In the genomic region with DNA sequence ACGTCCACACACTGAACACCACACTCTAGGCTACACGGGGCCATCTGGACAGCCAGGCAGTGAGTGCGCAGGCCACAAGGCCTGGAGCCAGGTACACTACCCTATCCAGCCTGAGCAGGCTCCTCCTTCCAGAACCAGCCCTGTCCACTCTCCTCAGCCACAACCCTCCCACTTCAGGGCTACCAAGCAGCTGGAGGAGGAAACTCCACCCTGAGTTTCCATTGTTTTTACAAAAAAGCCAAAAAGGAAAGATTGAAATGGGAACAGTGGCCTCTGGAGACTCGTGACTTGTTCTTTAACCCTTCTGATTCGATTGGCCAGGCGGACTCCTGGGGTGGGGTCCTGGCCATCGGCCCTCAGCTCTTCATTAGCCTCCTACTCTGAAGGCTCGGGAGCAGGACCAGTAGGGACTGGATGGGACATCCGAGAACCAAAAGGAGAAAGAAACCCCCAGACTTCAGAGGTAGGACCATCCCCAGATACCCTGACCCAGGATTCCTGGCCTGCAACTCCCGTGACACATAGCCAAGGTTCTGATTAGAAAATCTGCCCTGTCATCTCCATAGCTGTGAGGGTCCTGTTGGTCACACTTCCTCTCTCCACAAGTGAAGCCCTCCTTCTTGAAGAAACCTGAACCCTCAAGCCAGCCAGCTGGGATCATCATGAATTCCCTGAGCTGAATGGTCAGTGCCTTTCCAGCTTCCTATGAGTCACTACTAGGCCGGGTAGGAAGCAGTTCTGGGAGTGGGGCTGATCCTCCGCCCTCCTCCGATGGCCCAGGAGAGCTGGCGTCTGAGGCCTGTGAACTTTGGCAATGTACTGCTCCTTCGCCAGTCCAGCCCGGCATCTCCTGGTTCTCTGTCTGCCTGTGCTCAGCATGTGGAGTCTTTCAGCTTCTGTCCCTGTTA, we compare ENCODE assay signal across 8 mouse cellular contexts.
DNase-seq lines count a peak whose midpoint lies in the region; ATAC-seq lines count a peak whose summit lies in the region.
"Had no signal": no experiment of that assay in that cellular context is flagged by ENCODE, and none has a peak within 500 bp of the region (broad histone marks: within the 10 kb centered on the region; RNA-seq: fewer than 3 reads in every experiment).

No protein-coding gene starts in this region.

- ATAC-seq in heart, embryonic 14.5 days (ENCODE audit: insufficient number of reproducible peaks, insufficient read depth, low FRiP score, low read depth), result peak; percentile 72
- ATAC-seq in lung, embryonic 16.5 days (ENCODE audit: low read depth), result peak; percentile 47; the same call in 1 of the 2 replicates

- no peaks in the 10 kb centered on the region for H3K27me3 ChIP-seq in heart, embryonic 14.5 days (ENCODE audit: control insufficient read depth, insufficient read depth, low read length)
- no peaks in the 10 kb centered on the region for H3K27me3 ChIP-seq in lung, embryonic 16.5 days (ENCODE audit: control insufficient read depth, insufficient read depth, low read depth, low read length)
- H3K27me3 ChIP-seq: hindbrain, embryonic 15.5 days had no signal

- WGBS in heart, embryonic 14.5 days, result 72% methylated on average over 16 of the region's 16 CpGs
- 77% methylated on average over 16 of the region's 16 CpGs for WGBS in lung, embryonic 16.5 days

- no peak overlapping the region for H3K4me2 ChIP-seq in heart, embryonic 14.5 days (ENCODE audit: low read length)
- H3K4me2 ChIP-seq in lung, embryonic 16.5 days (ENCODE audit: low read depth, low read length), result no peak overlapping the region
- H3K4me2 ChIP-seq: hindbrain, embryonic 15.5 days had no signal

- no peaks in the 10 kb centered on the region; a peak in 1 of 4 replicates for H3K4me1 ChIP-seq in heart, embryonic 14.5 days (ENCODE audit: control insufficient read depth in 2 of 2, insufficient read depth in 2 of 2, low read length in 2 of 2)
- H3K4me1 ChIP-seq in lung, embryonic 16.5 days (replicated peaks; ENCODE audit: control insufficient read depth, insufficient read depth, low read length), result no peaks in the 10 kb centered on the region

- peak; percentile 40 for DNase-seq in adrenal gland, postnatal 25 days
- peak; percentile 73 to 80 for DNase-seq in cerebellum, postnatal 10 days
- no peak for DNase-seq in embryo, embryonic 9.5 days (ENCODE audit: extremely low spot score)
- no peak for DNase-seq in right cerebral cortex, postnatal 36 days (ENCODE audit: low spot score in 2 of 2)
- DNase-seq in layer of hippocampus, postnatal 36 days, result no peak

- no peak overlapping the region for H3K9ac ChIP-seq in heart, embryonic 14.5 days (ENCODE audit: low read length)
- peak overlapping the region; percentile 4; the same call in 1 of the 2 replicates for H3K9ac ChIP-seq in lung, embryonic 16.5 days (ENCODE audit: low read length)
- H3K9ac ChIP-seq: hindbrain, embryonic 15.5 days had no signal

- 0 out of 4 replicates have a peak overlapping the region, but pooled peaks of 1 of the 2 experiments have one; percentile 34 for H3K27ac ChIP-seq in heart, embryonic 14.5 days (replicated peaks in 1 of 2; ENCODE audit: control insufficient read depth in 1 of 2, insufficient read depth in 1 of 2, low read depth in 2 of 2, low read length in 2 of 2)
- H3K27ac ChIP-seq in lung, embryonic 16.5 days (ENCODE audit: low read length), result no peak overlapping the region
- H3K27ac ChIP-seq: hindbrain, embryonic 15.5 days had no signal

- H3K9me3 ChIP-seq in heart, embryonic 14.5 days (ENCODE audit: control insufficient read depth, low read length), result 0 out of 2 replicates have a peak, but pooled peaks cover 6% of the 10 kb centered on the region
- H3K9me3 ChIP-seq in lung, embryonic 16.5 days (ENCODE audit: control insufficient read depth, low read length), result peaks cover 2% of the 10 kb centered on the region; the same call in 1 of the 2 replicates
- H3K9me3 ChIP-seq: hindbrain, embryonic 15.5 days had no signal

- no peaks in the 10 kb centered on the region for H3K36me3 ChIP-seq in heart, embryonic 14.5 days (ENCODE audit: control insufficient read depth, insufficient read depth, low read length)
- no peaks in the 10 kb centered on the region for H3K36me3 ChIP-seq in lung, embryonic 16.5 days (ENCODE audit: control insufficient read depth, insufficient read depth, low read length)
- H3K36me3 ChIP-seq: hindbrain, embryonic 15.5 days had no signal

- no peak overlapping the region for H3K4me3 ChIP-seq in heart, embryonic 14.5 days (ENCODE audit: control insufficient read depth in 1 of 2, insufficient read depth in 1 of 2, low read depth in 1 of 2, low read length in 2 of 2)
- no peak overlapping the region for H3K4me3 ChIP-seq in lung, embryonic 16.5 days (ENCODE audit: low read length)
- H3K4me3 ChIP-seq: hindbrain, embryonic 15.5 days had no signal

Comparison
In these comparisons a context has a peak if more than half of its experiments do, and no peak if none do; other contexts are left out.
1. DNase-seq: peak in adrenal gland, postnatal 25 days (single experiment) and cerebellum, postnatal 10 days (2 of 2); none in embryo, embryonic 9.5 days (single experiment), right cerebral cortex, postnatal 36 days (0 of 2) and layer of hippocampus, postnatal 36 days (0 of 2).